Mouse (Mus musculus): ENCODE measurements around the gene Mcur1.

GRCm38 (mm10) chr13:43519251-43519650 is 40.7 kb downstream of the Mcur1 start:
- TF ChIP-seq CTCF (IDR thresholded peaks at IDR 0.05; ENCODE audit: borderline replicate concordance, extremely low read depth, insufficient read depth, insufficient read length) (no peak), POLR2A (IDR thresholded peaks at IDR 0.05; ENCODE audit: borderline replicate concordance, extremely low read depth, insufficient read depth, insufficient read length, poor library complexity, severe bottlenecking) (no peak)
